Mouse (Mus musculus): ENCODE results near the gene Rbbp8nl.
"Not testable (repeated sequence)": the region's sequence is repeated elsewhere in the genome, so short reads cannot be mapped to it uniquely, and the experiment has no call there.

Gene Rbbp8nl

GRCm38 (mm10) chr2:180279321-180279720 lies 10.4 kb downstream of the Rbbp8nl start:
- DNase-seq (ENCODE audit: low read depth): no peak

DNA sequence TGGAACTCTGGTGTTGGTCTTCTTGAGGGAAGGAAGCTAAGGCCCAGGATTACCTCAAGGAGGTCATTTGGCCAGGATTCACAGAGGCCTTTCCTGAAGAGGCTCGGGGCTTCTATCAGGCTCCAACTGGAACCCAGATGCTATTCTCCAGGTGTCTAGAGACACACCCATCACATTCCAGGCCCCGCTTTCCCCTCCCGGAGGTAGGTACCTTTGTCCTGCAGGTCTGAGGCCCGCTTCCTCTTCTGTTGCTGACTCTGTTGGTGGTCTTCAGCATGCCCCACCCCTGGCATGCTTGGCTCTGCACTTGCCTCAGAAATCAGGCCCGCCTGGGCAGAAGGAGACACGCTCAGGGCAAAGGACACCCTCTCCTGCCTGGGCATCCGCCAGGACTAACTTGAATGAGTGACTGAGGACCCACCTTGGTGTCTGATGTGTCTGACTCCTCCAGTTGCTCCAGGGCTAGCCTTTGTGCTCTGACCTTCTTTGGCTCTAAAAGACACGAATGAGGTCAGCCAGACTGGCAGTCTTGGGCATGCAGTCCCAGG lies 11.8 kb downstream of the Rbbp8nl start:
- no peak for DNase-seq (ENCODE audit: low read depth)

GRCm38 (mm10) chr2:180276851-180277259 lies 12.8 kb downstream of the Rbbp8nl start:
- DNase-seq (ENCODE audit: low read depth): no peak

- DNase-seq (ENCODE audit: low read depth): no peak
These were observed 13.3 kb downstream of the Rbbp8nl start for GRCm38 (mm10) chr2:180276385-180276784.

DNA sequence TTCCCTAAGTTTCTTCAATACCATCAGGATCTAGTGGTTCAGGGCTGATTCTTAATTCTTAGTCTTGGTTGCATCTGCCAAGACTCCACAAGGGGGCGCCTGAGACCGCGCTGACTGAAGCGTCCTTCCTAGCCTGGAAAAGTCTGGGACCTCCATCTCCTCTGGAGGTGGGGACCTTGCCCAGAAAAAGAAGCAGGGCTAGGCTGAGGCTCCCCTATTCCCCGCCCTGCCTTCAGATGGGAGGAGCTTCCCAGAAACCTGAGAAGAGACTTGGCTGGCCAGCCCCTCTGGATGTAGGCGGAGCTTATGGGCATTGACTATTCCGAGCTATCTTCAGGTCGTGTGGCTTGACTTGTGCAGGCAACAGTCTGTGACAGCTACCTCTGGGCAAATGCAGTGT lies 13.8 kb downstream of the Rbbp8nl start:
- DNase-seq (ENCODE audit: low read depth): no peak

GRCm38 (mm10) chr2:180274523-180274922 lies 15.2 kb downstream of the Rbbp8nl start:
- no peak for DNase-seq (ENCODE audit: low read depth)

- DNase-seq (ENCODE audit: low read depth): peak; percentile 95
These were observed 16.1 kb downstream of the Rbbp8nl start, which contains the start of gene Cables2 for GRCm38 (mm10) chr2:180273394-180274244. Cables2 (minus strand) TSS chr2:180273496.

GRCm38 (mm10) chr2:180272884-180273321 lies 16.8 kb downstream of the Rbbp8nl start:
- no peak for DNase-seq (ENCODE audit: low read depth)

- DNase-seq (ENCODE audit: low read depth): no peak
These were observed 17.8 kb downstream of the Rbbp8nl start for GRCm38 (mm10) chr2:180271804-180272395.

- no peak for DNase-seq (ENCODE audit: low read depth)
These were observed 19.0 kb downstream of the Rbbp8nl start for GRCm38 (mm10) chr2:180270537-180271255.

DNA sequence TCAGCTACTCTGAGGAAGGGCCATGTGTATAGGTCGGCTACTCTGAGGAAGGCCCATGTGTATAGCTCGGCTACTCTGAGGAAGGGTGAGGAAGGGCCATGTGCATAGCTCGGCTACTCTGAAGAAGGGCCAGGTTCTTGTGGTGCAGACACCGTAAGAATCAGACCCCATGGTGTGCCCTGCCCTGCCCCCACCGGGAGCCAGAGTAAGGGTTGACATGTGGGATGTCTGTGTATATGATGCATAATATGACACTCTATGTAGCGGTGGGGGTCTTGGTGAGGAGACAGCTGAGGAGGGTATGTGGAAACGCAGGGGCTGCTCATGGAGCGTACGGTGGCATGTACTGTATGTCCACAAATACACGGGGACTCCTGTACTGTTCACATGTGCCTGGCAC lies 20.4 kb downstream of the Rbbp8nl start:
- DNase-seq (ENCODE audit: low read depth): no peak

- DNase-seq (ENCODE audit: low read depth): no peak
These were observed 21.7 kb downstream of the Rbbp8nl start for GRCm38 (mm10) chr2:180267955-180268354.

GRCm38 (mm10) chr2:180262891-180263290 lies 26.8 kb downstream of the Rbbp8nl start:
- no peak for DNase-seq (ENCODE audit: low read depth)

- DNase-seq (ENCODE audit: low read depth): no peak
These were observed 27.2 kb downstream of the Rbbp8nl start for GRCm38 (mm10) chr2:180262441-180262840.

DNA sequence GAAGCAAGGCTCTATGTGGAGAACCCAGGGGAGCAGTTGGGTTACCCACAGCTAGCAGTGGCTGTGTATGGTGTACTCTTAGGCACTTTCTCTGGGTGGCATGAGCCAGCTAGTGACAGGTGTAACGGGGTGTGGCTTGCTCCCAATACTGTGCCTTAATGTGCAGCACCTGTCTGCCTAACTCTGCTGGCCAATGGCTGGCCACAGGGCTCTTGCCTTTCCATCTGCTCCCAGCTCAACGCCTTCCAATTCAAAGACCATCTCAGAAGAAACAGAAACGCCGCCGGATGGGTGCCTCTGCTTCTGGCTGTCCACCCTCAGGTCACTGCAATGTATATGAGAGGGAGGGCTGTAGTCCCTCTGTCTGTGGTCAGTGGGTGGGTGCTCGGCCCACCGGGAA lies 27.8 kb downstream of the Rbbp8nl start:
- no peak for DNase-seq (ENCODE audit: low read depth)

DNA sequence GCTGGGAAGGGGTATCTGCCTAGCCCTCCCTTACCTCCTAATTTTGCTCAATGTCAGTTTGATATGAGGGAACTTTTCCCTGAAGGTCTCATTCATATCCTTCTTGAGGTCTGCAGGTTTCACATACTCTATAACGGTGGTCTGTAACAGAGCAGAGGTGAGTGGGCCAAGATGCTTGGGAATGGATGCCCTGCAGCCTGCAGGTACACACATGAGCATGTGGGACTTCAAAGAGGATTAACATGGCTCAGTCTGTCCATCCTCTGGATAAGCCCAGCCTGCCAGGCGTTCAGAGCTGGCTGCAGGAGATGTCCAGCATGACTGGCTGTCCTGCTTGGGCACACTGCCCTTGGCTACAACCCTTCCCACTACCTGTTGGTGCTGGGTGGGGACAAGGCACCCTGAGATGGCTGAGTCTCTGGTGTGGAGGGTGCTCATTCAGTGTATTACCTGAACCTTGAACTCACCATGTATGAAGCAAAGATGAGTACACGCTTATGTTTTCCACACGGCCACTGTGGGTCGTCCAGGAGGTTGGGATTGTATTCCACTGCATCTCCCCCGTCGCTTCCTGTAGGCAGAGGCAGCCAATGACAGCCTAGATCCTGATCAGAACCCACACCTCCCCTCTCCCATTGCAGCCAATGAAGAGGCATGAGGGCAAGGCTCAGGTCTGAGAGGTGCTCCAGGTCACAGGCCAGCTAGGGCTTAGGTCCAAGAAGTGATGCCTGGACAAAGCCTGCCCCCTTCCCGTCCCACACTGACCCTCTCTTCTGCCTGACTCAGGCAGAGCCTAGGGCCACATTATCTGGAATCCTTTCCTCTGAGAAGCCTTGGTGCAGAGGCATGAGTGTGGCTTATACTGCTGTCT lies 28.8 kb downstream of the Rbbp8nl start:
- DNase-seq (ENCODE audit: low read depth): no peak

DNA sequence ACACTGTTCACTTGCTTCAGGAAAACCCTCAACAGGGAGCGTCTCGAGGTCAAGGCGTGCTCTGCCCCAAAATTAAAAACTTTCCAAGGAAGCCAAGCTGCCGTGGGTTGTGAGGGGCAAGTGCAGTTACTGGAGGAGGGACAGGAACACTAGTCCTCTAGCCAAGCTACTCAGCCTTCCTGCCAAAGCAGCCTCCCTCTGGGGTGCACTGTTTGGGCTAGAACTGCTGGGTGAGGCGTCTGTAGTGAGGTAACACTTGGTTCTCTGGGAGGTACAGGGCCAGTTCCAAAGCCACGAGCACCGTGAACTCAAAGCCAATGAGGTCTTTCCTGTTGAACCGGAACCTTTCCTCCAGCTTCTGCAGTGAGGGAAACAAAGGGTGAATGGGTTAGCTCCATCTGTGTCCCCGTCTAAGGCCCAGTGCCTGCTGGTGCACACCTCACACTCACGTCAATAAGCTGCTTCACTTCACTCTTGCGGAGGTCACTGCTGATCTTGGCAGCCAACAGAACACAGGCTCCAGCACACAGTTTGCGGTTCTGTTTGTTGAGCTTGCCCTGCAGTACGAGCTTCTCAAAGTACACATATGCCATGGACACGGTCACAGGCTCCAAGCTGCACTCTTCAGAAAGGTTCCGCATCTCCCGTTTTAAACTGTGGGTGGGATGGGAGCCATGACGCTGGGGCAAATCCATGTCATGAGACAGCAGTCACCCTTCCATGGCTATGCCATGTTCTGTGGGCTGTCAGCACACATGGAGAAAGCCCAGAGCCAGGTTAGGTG lies 29.7 kb downstream of the Rbbp8nl start:
- DNase-seq (ENCODE audit: low read depth): not testable (repeated sequence)

DNA sequence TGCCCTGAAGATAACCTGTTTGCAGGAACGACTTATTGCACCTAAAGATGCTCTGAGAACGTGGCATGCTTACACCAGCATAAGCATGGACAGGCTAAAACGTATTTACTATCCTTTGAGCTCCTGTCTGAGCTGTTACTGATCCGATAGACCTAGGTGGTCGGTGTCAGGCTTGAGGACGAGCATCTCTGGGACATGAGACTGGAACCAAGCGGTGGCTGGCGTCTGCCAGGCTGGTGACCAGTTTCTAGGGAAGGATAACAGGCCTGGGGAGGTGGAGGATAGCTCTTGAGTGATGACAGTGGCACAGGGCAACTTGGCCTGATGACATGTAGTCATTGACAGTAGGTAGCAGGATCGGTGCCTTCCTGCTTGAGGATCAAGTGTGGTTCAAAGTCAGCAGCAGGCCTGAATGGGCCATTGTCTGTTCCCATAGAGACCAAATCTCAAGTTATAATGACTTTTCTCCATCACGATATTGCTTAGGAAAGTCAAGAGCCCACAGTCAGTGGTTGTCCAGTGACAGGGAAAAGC lies 30.7 kb downstream of the Rbbp8nl start:
- not testable (repeated sequence) for DNase-seq (ENCODE audit: low read depth)

DNA sequence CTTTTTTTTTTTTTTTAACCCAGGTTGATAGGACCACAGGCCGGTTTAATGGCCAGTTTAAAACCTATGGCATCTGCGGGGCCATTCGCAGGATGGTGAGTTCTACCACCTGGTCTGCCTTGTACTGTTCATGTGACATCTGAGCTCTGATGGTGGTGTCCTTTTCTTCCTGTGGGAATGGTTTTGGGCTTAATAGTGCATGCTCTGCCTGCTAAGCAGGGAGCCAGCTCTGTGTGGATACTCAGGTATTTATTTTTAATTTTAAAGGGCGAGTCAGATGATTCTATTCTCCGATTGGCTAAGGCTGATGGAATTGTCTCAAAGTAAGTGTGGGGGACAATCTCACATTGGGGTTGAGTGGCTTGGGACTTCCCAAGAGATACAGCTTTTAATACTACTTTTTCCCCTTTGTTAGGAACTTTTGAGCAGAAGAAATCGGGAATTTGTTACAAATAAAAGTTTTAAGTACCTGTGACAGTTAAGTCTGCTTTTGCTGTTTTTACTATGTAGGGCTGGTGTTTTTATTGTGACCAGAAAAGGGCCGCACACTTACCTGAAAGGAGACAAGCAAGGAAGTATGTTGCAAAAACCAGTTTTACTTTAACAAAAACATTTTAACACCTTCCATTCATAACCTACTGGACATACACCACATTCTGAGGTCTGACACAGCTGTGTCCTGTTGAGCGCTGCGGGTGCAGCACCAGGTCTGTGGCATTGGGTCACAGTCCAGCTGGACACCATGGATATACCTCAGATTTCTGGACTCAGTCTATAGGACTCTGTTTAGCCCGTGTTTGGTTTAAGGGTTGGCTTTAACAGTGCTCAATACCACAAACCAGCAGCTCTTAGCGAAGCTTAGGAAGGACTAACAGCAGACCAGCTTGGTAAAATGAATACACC lies 31.5 kb downstream of the Rbbp8nl start:
- DNase-seq (ENCODE audit: low read depth): no peak

Data from fibroblast of lung, adult 2 months (primary cell).